Mouse (Mus musculus) stomach, postnatal 0 days (tissue): ENCODE results near the gene Olfr291. TPM values are rescaled to one million over a fixed set of nuclear protein-coding genes. Genes with fewer than 3 reads are reported as not detected.

ENCODE experiments used
- ATAC-seq: fragments of 200-750 bp; cut with Nextera tagmentation; 2 replicates; pipeline ENCODE4 v1.8.0; 2017; ENCODE audit not compliant: low FRiP score, low TSS enrichment
- DNase-seq: peaks from one replicate; pipeline ENCODE4 v3.0.0-alpha.2; 2016; ENCODE audit warnings: low spot score
- H3K27ac ChIP-seq: fragments of 300-500 bp; sonication (generic); replicated peaks from 2 replicates; pipeline ENCODE4 v1.5.1; 2014; ENCODE audit warnings: mild to moderate bottlenecking, control low read depth
- H3K27me3 ChIP-seq: fragments of 300-500 bp; sonication (generic); 2 replicates; pipeline ENCODE4 v1.6.1; 2014; ENCODE audit warnings: low read length; ENCODE audit not compliant: control insufficient read depth, insufficient read depth
- H3K36me3 ChIP-seq: fragments of 300-500 bp; sonication (generic); 2 replicates; pipeline ENCODE4 v1.6.1; 2014; ENCODE audit warnings: low read length, mixed read lengths; ENCODE audit not compliant: control insufficient read depth, insufficient read depth
- H3K4me1 ChIP-seq: fragments of 300-500 bp; sonication (generic); replicated peaks from 2 replicates; pipeline ENCODE4 v1.6.1; 2014; ENCODE audit warnings: antibody characterized with exemption; ENCODE audit not compliant: control insufficient read depth, insufficient read depth
- H3K4me2 ChIP-seq: fragments of 300-500 bp; sonication (generic); replicated peaks from 2 replicates; pipeline ENCODE4 v1.6.1; 2014; ENCODE audit warnings: low read depth, mild to moderate bottlenecking, control low read depth, moderate library complexity
- H3K4me3 ChIP-seq: fragments of 300-500 bp; sonication (generic); 2 replicates; pipeline ENCODE4 v1.5.1; 2014; ENCODE audit warnings: low read depth, low read length, control low read depth
- H3K9ac ChIP-seq: fragments of 300-500 bp; sonication (generic); 2 replicates; pipeline ENCODE4 v1.6.1; 2014; ENCODE audit warnings: mild to moderate bottlenecking, low read length, control low read depth, mixed read lengths
- H3K9me3 ChIP-seq: fragments of 300-500 bp; sonication (generic); 2 replicates; pipeline ENCODE4 v1.6.1; 2016; ENCODE audit warnings: low read length; ENCODE audit not compliant: control insufficient read depth
- CTCF ChIP-seq: IDR thresholded peaks from 2 replicates; pipeline ENCODE4 v1.5.1; 2016; ENCODE audit warnings: antibody characterized with exemption, low read depth, mild to moderate bottlenecking, moderate library complexity
- EP300 ChIP-seq: optimal IDR thresholded peaks from 2 replicates; pipeline ENCODE3; 2016; ENCODE audit warnings: antibody characterized with exemption
- WGBS: fragments of 180-500 bp; shearing (Covaris S2); extraction: QIAGEN DNeasy Blood & Tissue Kit; methylation state at CpG from one replicate; pipeline ENCODE4 v1.1.7; 2014; 5-methylcytosine and 5-hydroxymethylcytosine counted together
- polyA plus RNA-seq: library from polyadenylated mRNA; unstranded; fragments of >200 nt; fragmentation: Nextera tagmentation; extraction: Ambion mirVana; gene quantifications from 2 replicates; pipeline ENCODE4 v1.2.1, GENCODE M21; 2015

The Olfr291 gene
- not detected in 2 replicates for polyA plus RNA-seq

GRCm38 (mm10) chr7:84853253-84853652 is at the start of gene Olfr291:
Gene Olfr291, plus strand, starts transcription at chr7:84853553.
- ATAC-seq = no peak
- 79% methylated on average over 2 of the region's 2 CpGs for WGBS
- H3K27me3 ChIP-seq = no peaks in the 10 kb centered on the region

GRCm38 (mm10) chr7:84805224-84805623 is 48.1 kb upstream of the Olfr291 start:
- H3K9ac ChIP-seq = no peak overlapping the region
- no peak overlapping the region for H3K27ac ChIP-seq
- H3K9me3 ChIP-seq = no peaks in the 10 kb centered on the region
- WGBS = 32% methylated on average over 1 of the region's 1 CpGs
- H3K27me3 ChIP-seq = no peaks in the 10 kb centered on the region
- no peak overlapping the region for H3K4me3 ChIP-seq
- TF ChIP-seq EP300 (no peak), CTCF (peak; percentile 68)
- H3K4me2 ChIP-seq = no peak overlapping the region
- no peaks in the 10 kb centered on the region for H3K36me3 ChIP-seq
- no peak for DNase-seq
- ATAC-seq = no peak
- no peaks in the 10 kb centered on the region for H3K4me1 ChIP-seq

More at GRCm38 (mm10) chr7:84853253-84853652, at the start of gene Olfr291:
- no peak within 1 kb of the TSS for H3K4me3 ChIP-seq
- DNase-seq = no peak
- H3K27ac ChIP-seq = no peak within 1 kb of the TSS
- no peaks in the 10 kb centered on the region for H3K9me3 ChIP-seq
- no peak within 1 kb of the TSS for H3K9ac ChIP-seq
- H3K36me3 ChIP-seq = no peaks in the 10 kb centered on the region
- H3K4me2 ChIP-seq = no peak within 1 kb of the TSS
- no peaks in the 10 kb centered on the region for H3K4me1 ChIP-seq
- no peak for TF ChIP-seq EP300

DNA sequence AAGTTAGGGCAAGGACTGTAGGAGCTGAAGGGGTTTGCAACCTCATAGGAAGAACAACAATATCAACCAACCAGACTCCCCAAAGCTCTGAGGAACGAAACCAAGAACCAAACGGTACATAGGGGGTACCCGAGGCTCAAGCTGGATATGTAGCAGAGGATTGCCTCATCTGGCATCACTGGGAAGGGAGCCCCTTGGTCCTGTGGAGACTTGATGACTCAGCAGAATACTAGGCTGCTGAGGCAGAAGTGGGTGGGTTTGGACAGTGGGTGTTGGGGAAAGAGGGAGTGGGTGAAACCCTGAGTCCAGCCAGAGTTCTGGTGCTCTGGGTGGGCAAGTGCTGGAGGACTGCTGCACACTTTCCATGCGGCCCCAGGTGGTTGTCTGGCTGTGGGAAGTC is 47.2 kb upstream of the Olfr291 start:
- 86% methylated on average over 4 of the region's 4 CpGs for WGBS
- ATAC-seq = no peak
- H3K36me3 ChIP-seq = no peaks in the 10 kb centered on the region
- H3K27me3 ChIP-seq = no peaks in the 10 kb centered on the region
- no peak overlapping the region for H3K27ac ChIP-seq
- H3K4me3 ChIP-seq = no peak overlapping the region
- H3K4me2 ChIP-seq = no peak overlapping the region
- H3K9me3 ChIP-seq = no peaks in the 10 kb centered on the region
- DNase-seq = no peak
- TF ChIP-seq EP300 (no peak), CTCF (no peak)
- no peak overlapping the region for H3K9ac ChIP-seq
- H3K4me1 ChIP-seq = no peaks in the 10 kb centered on the region

DNA sequence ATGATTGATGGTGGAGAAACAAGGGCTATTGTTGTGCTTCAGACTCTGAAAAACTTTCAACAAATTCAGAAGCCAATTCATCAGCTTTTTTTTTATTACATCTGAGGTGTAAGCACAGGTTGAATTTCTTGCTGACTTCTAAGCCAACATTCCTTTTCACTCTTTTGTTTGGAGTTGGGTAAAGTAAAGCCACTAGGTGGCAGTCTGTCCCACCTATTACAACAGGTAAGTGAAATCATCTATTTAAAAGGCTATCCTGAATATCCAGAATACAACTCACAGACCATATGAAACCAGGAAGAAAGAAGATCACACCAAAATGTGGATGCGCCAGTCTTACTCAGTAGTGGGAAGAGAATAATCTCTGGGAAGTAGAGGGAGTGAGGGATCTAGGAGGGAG is 31.2 kb downstream of the Olfr291 start:
- H3K36me3 ChIP-seq = no peaks in the 10 kb centered on the region
- TF ChIP-seq EP300 (no peak), CTCF (peak; percentile 55)
- H3K27ac ChIP-seq = no peak overlapping the region
- no peak for DNase-seq
- no peaks in the 10 kb centered on the region for H3K4me1 ChIP-seq
- 56% methylated on average over 1 of the region's 1 CpGs for WGBS
- H3K9ac ChIP-seq = no peak overlapping the region
- no peaks in the 10 kb centered on the region for H3K27me3 ChIP-seq
- H3K4me3 ChIP-seq = no peak overlapping the region
- no peaks in the 10 kb centered on the region for H3K9me3 ChIP-seq
- H3K4me2 ChIP-seq = no peak overlapping the region
- no peak for ATAC-seq

Other genes starting within 250 kb of the Olfr291 start
- 12.4 and 12.5 TPM in 2 replicates for gene Fah, start 246.8 kb upstream of the Olfr291 start, polyA plus RNA-seq
- 128 and 138 TPM in 2 replicates for gene Zfand6, start 163.6 kb upstream of the Olfr291 start, polyA plus RNA-seq
- gene Vmn2r65, start 110.6 kb downstream of the Olfr291 start, polyA plus RNA-seq = not detected in 2 replicates
- not detected in 2 replicates for gene Vmn2r66, start 158.7 kb downstream of the Olfr291 start, polyA plus RNA-seq